In the genomic region with DNA sequence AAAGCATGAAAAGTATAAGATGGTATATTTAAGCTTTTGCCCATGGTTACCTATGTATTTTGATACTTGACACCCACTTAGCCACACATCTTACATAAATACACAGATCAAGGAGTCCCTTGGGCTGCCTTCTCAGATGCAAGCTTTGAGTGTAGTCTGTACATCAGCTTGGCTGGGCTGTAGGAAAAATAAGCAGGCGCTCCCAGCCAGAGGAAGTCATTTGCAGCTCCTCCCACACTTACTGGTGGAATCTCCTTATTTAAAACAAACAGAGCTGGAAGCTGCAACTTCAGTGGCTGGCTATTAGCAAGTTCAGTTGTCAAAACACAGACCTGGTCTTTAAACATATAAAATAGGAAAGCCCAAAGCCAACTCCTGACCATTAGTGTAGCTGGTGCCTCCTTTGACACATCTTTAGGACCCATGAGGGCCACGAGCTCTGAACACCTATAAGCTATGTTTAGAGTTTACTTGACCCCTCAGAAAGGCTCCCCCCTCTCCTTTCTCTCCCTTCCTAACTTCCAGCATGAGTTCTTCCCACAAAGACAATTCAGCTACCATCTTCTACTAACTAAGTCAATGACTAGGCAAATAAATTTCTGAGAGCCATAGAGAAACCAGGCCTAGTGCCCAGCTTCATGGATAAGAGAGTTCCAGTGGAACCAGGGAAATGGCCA, we compare ENCODE assay signal across 12 mouse cellular contexts.
DNase-seq lines count a peak whose midpoint lies in the region; ATAC-seq and TF ChIP-seq lines count a peak whose summit lies in the region.
"Had no signal": no experiment of that assay in that cellular context is flagged by ENCODE, and none has a peak within 500 bp of the region (broad histone marks: within the 10 kb centered on the region; RNA-seq: fewer than 3 reads in every experiment).

No protein-coding gene starts in this region.

- no peak overlapping the region for H3K9ac ChIP-seq in intestine, embryonic 14.5 days (ENCODE audit: low read length)
- H3K9ac ChIP-seq in intestine, postnatal 0 days (ENCODE audit: low read depth, low read length): no peak overlapping the region
- H3K9ac ChIP-seq in heart, embryonic 13.5 days: no peak overlapping the region

- DNase-seq in intestine, embryonic 14.5 days (ENCODE audit: low spot score): no peak
- no peak for DNase-seq in embryonic facial prominence, embryonic 10.5 days (ENCODE audit: low spot score)
- DNase-seq in limb, embryonic 10.5 days (ENCODE audit: low spot score): peak; percentile 24
- DNase-seq in adrenal gland, adult (ENCODE audit: inconsistent age in 2 of 2, low spot score in 1 of 2): no peak
- no peak for DNase-seq in cerebellum, postnatal 36 days
- DNase-seq in cerebellum, adult 9-11 months: no peak
- DNase-seq: adrenal gland, postnatal 10 days; cerebellum, adult 11 months; thymus, postnatal 14 days had no signal

- 17% methylated on average over 2 of the region's 2 CpGs for WGBS in intestine, embryonic 14.5 days
- 29% methylated on average over 2 of the region's 2 CpGs for WGBS in intestine, postnatal 0 days
- 38% methylated on average over 2 of the region's 2 CpGs for WGBS in embryonic facial prominence, embryonic 10.5 days
- WGBS in heart, embryonic 13.5 days: 27% methylated on average over 2 of the region's 2 CpGs
- WGBS in limb, embryonic 10.5 days: 35% methylated on average over 2 of the region's 2 CpGs

- ATAC-seq in intestine, embryonic 14.5 days (replicated peaks; ENCODE audit: low FRiP score, low TSS enrichment, low read depth): no peak
- ATAC-seq in intestine, postnatal 0 days: no peak
- no peak for ATAC-seq in heart, embryonic 13.5 days (ENCODE audit: extremely low read depth, insufficient number of reproducible peaks, low FRiP score, low TSS enrichment)
- ATAC-seq: CD4-positive, CD25-positive, alpha-beta regulatory T cell, adult 4 months had no signal

- no peak overlapping the region for H3K4me3 ChIP-seq in intestine, embryonic 14.5 days (ENCODE audit: low read depth, low read length)
- H3K4me3 ChIP-seq in intestine, postnatal 0 days (ENCODE audit: low read depth, low read length): no peak overlapping the region
- no peak overlapping the region for H3K4me3 ChIP-seq in embryonic facial prominence, embryonic 10.5 days
- no peak overlapping the region for H3K4me3 ChIP-seq in heart, embryonic 13.5 days
- H3K4me3 ChIP-seq in limb, embryonic 10.5 days: no peak overlapping the region

- TF ChIP-seq CTCF in intestine, postnatal 0 days (IDR thresholded peaks at IDR 0.05; ENCODE audit: low read depth): no peak

- no peak overlapping the region for H3K4me2 ChIP-seq in intestine, embryonic 14.5 days (ENCODE audit: low read length)
- H3K4me2 ChIP-seq in intestine, postnatal 0 days (replicated peaks; ENCODE audit: low read depth): no peak overlapping the region
- H3K4me2 ChIP-seq in heart, embryonic 13.5 days: no peak overlapping the region

- H3K27ac ChIP-seq in intestine, embryonic 14.5 days (ENCODE audit: low read depth): peak overlapping the region; percentile 24; the same call in 1 of the 2 replicates
- H3K27ac ChIP-seq in intestine, postnatal 0 days (ENCODE audit: low read depth, low read length): no peak overlapping the region
- peak overlapping the region; percentile 44; the same call in 1 of the 2 replicates for H3K27ac ChIP-seq in embryonic facial prominence, embryonic 10.5 days (replicated peaks)
- peak overlapping the region; percentile 76 for H3K27ac ChIP-seq in heart, embryonic 13.5 days (replicated peaks)
- peak overlapping the region; percentile 38; the same call in 1 of the 2 replicates for H3K27ac ChIP-seq in limb, embryonic 10.5 days

- H3K36me3 ChIP-seq in intestine, embryonic 14.5 days (ENCODE audit: control insufficient read depth, insufficient read depth, low read length): no peaks in the 10 kb centered on the region
- H3K36me3 ChIP-seq in intestine, postnatal 0 days (ENCODE audit: control insufficient read depth, insufficient read depth): no peaks in the 10 kb centered on the region
- no peaks in the 10 kb centered on the region for H3K36me3 ChIP-seq in embryonic facial prominence, embryonic 10.5 days (replicated peaks)
- H3K36me3 ChIP-seq in heart, embryonic 13.5 days: no peaks in the 10 kb centered on the region
- no peaks in the 10 kb centered on the region for H3K36me3 ChIP-seq in limb, embryonic 10.5 days

- H3K9me3 ChIP-seq in intestine, embryonic 14.5 days (ENCODE audit: control insufficient read depth, low read length): no peaks in the 10 kb centered on the region
- no peaks in the 10 kb centered on the region for H3K9me3 ChIP-seq in intestine, postnatal 0 days (ENCODE audit: control insufficient read depth)
- no peaks in the 10 kb centered on the region for H3K9me3 ChIP-seq in embryonic facial prominence, embryonic 10.5 days
- peaks cover 5% of the 10 kb centered on the region; the same call in 1 of the 2 replicates for H3K9me3 ChIP-seq in heart, embryonic 13.5 days
- no peaks in the 10 kb centered on the region for H3K9me3 ChIP-seq in limb, embryonic 10.5 days (replicated peaks)

- H3K4me1 ChIP-seq in intestine, embryonic 14.5 days (replicated peaks; ENCODE audit: control insufficient read depth, insufficient read depth, low read length): 0 out of 2 replicates have a peak, but pooled peaks cover 6% of the 10 kb centered on the region
- H3K4me1 ChIP-seq in intestine, postnatal 0 days (replicated peaks; ENCODE audit: control insufficient read depth, insufficient read depth, low read length): no peaks in the 10 kb centered on the region
- peaks cover 12% of the 10 kb centered on the region for H3K4me1 ChIP-seq in embryonic facial prominence, embryonic 10.5 days
- peaks cover 10% of the 10 kb centered on the region; the same call in 1 of the 2 replicates for H3K4me1 ChIP-seq in heart, embryonic 13.5 days
- H3K4me1 ChIP-seq in limb, embryonic 10.5 days: peaks cover 23% of the 10 kb centered on the region

- no peaks in the 10 kb centered on the region for H3K27me3 ChIP-seq in intestine, embryonic 14.5 days (replicated peaks; ENCODE audit: control insufficient read depth, insufficient read depth, low read length)
- no peaks in the 10 kb centered on the region for H3K27me3 ChIP-seq in intestine, postnatal 0 days (replicated peaks; ENCODE audit: control insufficient read depth, insufficient read depth, low read length)
- no peaks in the 10 kb centered on the region for H3K27me3 ChIP-seq in embryonic facial prominence, embryonic 10.5 days (replicated peaks; ENCODE audit: low read depth, poor library complexity, severe bottlenecking)
- H3K27me3 ChIP-seq in heart, embryonic 13.5 days (replicated peaks): no peaks in the 10 kb centered on the region
- no peaks in the 10 kb centered on the region for H3K27me3 ChIP-seq in limb, embryonic 10.5 days (ENCODE audit: low read depth, poor library complexity, severe bottlenecking)
